Mouse (Mus musculus) hindbrain, postnatal 0 days (tissue): ENCODE measurements around the gene Angptl6. TPM values are rescaled to one million over a fixed set of nuclear protein-coding genes. Genes with fewer than 3 reads are reported as not detected.

Experiments
- ATAC-seq: fragments of 200-750 bp; cut with Nextera tagmentation; 2 replicates; pipeline ENCODE4 v1.8.0; 2017; ENCODE audit warnings: mild to moderate bottlenecking, moderate TSS enrichment, moderate library complexity
- DNase-seq: peaks from one replicate; pipeline ENCODE4 v3.0.0-alpha.2; 2015; ENCODE audit warnings: low spot score
- H3K27ac ChIP-seq: fragments of 300-500 bp; sonication (generic); 2 replicates; pipeline ENCODE4 v1.5.1; 2014; ENCODE audit warnings: mild to moderate bottlenecking
- H3K27me3 ChIP-seq: fragments of 300-500 bp; sonication (generic); 2 replicates; pipeline ENCODE4 v1.6.1; 2014; ENCODE audit warnings: low read length, mixed read lengths; ENCODE audit not compliant: insufficient read depth
- H3K36me3 ChIP-seq: fragments of 300-500 bp; sonication (generic); 2 replicates; pipeline ENCODE4 v1.6.1; 2014; ENCODE audit warnings: low read length, mixed read lengths; ENCODE audit not compliant: insufficient read depth
- H3K4me1 ChIP-seq: fragments of 300-500 bp; sonication (generic); 2 replicates; pipeline ENCODE4 v1.6.1; 2014; ENCODE audit warnings: antibody characterized with exemption, low read length, mixed read lengths; ENCODE audit not compliant: insufficient read depth
- H3K4me2 ChIP-seq: fragments of 300-500 bp; sonication (generic); 2 replicates; pipeline ENCODE4 v1.6.1; 2014; ENCODE audit warnings: low read depth, mild to moderate bottlenecking, low read length, moderate library complexity, mixed read lengths
- H3K4me3 ChIP-seq: fragments of 300-500 bp; sonication (generic); 2 replicates; pipeline ENCODE4 v1.5.1; 2014; ENCODE audit warnings: low read length
- H3K9ac ChIP-seq: fragments of 300-500 bp; sonication (generic); replicated peaks from 2 replicates; pipeline ENCODE4 v1.6.1; 2014; ENCODE audit warnings: mild to moderate bottlenecking, low read length, moderate library complexity, mixed read lengths
- H3K9me3 ChIP-seq: fragments of 300-500 bp; sonication (generic); 2 replicates; pipeline ENCODE4 v1.6.1; 2016; ENCODE audit warnings: low read length, mixed read lengths
- CTCF ChIP-seq: IDR thresholded peaks from 2 replicates; pipeline ENCODE4 v1.5.1; 2016; ENCODE audit warnings: antibody characterized with exemption, control low read depth, low read depth
- WGBS: fragments of 180-500 bp; shearing (Covaris S2); extraction: QIAGEN DNeasy Blood & Tissue Kit; methylation state at CpG from one replicate; pipeline ENCODE4 v1.1.7; 2014; 5-methylcytosine and 5-hydroxymethylcytosine counted together
- polyA plus RNA-seq: library from polyadenylated mRNA; unstranded; fragments of >200 nt; fragmentation: Nextera tagmentation; extraction: Ambion mirVana; gene quantifications from 2 replicates; pipeline ENCODE4 v1.2.1, GENCODE M21; 2015
- total RNA-seq: library from RNA; depleted of rRNA; stranded (reverse); fragments of >200 nt; gene quantifications from 2 replicates; pipeline ENCODE4 v1.2.3, GENCODE M21; 2014

Gene Angptl6
- total and polyA plus RNA-seq, 2 experiments from 2014 or later: 11.1 to 12.1 TPM

DNA sequence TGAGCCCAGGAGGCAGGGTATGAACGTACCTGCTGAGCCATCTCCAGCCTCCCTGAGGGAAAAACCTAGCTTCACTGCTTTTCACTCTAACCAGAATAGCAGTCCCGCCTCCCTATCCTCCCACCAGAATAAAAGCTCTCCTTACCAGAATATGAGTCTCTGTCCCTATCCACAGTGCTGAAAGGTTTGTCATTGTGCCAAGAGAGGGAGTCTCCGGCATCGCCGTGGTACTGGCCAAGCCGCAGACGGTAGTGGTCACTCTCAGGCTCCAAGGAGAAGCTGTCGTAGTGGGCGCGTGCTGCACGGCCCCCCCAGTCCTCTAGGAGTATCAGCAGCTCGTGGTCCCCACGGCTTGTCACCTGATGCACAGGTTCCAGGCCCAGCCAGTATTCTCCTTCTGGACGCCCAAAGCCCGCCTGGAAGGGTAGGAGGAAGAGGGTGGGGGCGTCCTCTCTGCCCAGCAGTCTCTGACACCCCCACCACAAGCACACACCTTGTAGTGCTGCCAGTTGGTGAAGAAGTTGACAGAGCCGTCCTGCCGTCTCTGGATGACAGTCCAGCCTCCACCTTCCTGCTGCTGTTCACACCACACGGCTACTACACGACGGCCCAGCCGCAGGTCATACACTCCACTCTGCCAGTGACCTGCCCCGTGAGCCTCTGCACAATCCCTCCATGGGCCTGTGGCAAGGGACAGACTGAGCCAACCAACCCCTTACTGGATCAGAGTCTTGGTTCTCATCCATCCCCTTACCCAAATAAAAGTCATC is 4.3 kb downstream of the Angptl6 start:
- Histone ChIP-seq H3K4me2 (no peak overlapping the region), H3K4me1 (no peaks in the 10 kb centered on the region), H3K36me3 (0 out of 2 replicates have a peak, but pooled peaks cover 3% of the 10 kb centered on the region), H3K27me3 (no peaks in the 10 kb centered on the region), H3K9me3 (no peaks in the 10 kb centered on the region), H3K9ac (no peak overlapping the region; the same call in 1 of the 2 replicates), H3K4me3 (no peak overlapping the region), H3K27ac (no peak overlapping the region)
- ATAC-seq (no peak), DNase-seq (peak; percentile 32)
- no peak for TF ChIP-seq CTCF
- WGBS: 70% methylated on average over 23 of the region's 23 CpGs

DNA sequence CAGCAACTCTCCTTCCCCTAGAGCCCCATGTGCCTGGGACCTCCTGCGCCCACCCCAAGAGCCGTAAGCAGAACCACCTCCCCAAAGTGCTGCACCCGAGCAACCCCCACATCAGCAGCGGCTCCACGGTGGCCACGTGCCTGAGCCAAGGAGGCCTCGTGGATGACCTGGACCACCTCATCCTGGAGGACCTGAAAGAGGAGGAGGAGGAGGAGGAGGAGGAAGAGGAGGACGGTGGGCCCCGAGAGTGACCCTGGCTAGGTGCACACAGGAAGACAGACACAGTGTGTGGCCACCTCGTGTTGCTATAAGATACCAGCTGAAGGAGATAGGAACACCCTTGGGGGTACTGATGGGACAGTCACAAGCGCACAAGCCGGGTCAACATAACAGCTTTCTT is 6.0 kb downstream of the Angptl6 start:
- H3K9ac ChIP-seq: no peak overlapping the region
- H3K9me3 ChIP-seq: no peaks in the 10 kb centered on the region
- no peak overlapping the region for H3K4me3 ChIP-seq
- no peak for TF ChIP-seq CTCF
- H3K27ac ChIP-seq: no peak overlapping the region
- 89% methylated on average over 12 of the region's 12 CpGs for WGBS
- no peak for DNase-seq
- H3K27me3 ChIP-seq: no peaks in the 10 kb centered on the region
- H3K36me3 ChIP-seq: 0 out of 2 replicates have a peak, but pooled peaks cover 3% of the 10 kb centered on the region
- no peak overlapping the region for H3K4me2 ChIP-seq
- no peaks in the 10 kb centered on the region for H3K4me1 ChIP-seq
- no peak for ATAC-seq

DNA sequence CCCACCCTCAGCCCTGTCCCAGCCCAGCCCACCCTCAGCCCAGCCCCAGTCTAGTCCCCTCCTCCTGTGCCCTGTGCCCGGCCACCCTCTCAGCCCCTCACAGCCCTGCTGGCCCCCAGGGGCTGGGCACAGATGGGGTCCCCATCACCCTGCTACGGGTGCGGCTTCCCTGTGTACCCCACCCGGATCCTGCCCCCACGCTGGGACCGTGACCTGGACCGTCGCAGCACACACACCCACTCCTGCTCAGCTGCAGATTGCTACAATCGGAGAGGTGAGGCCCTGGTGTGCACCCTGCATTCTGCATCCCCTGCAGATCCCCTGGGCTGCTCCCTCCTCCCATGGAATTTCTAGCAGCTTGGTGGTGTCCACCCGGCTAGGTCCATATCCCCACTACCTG is 6.5 kb downstream of the Angptl6 start:
- H3K4me2 ChIP-seq: no peak overlapping the region
- H3K4me1 ChIP-seq: no peaks in the 10 kb centered on the region
- H3K9me3 ChIP-seq: no peaks in the 10 kb centered on the region
- H3K27me3 ChIP-seq: no peaks in the 10 kb centered on the region
- no peak for ATAC-seq
- no peak for DNase-seq
- no peak for TF ChIP-seq CTCF
- H3K4me3 ChIP-seq: no peak overlapping the region
- no peak overlapping the region for H3K9ac ChIP-seq
- H3K36me3 ChIP-seq: 0 out of 2 replicates have a peak, but pooled peaks cover 3% of the 10 kb centered on the region
- H3K27ac ChIP-seq: no peak overlapping the region
- 90% methylated on average over 7 of the region's 10 CpGs for whole genome bisulfite sequencing

DNA sequence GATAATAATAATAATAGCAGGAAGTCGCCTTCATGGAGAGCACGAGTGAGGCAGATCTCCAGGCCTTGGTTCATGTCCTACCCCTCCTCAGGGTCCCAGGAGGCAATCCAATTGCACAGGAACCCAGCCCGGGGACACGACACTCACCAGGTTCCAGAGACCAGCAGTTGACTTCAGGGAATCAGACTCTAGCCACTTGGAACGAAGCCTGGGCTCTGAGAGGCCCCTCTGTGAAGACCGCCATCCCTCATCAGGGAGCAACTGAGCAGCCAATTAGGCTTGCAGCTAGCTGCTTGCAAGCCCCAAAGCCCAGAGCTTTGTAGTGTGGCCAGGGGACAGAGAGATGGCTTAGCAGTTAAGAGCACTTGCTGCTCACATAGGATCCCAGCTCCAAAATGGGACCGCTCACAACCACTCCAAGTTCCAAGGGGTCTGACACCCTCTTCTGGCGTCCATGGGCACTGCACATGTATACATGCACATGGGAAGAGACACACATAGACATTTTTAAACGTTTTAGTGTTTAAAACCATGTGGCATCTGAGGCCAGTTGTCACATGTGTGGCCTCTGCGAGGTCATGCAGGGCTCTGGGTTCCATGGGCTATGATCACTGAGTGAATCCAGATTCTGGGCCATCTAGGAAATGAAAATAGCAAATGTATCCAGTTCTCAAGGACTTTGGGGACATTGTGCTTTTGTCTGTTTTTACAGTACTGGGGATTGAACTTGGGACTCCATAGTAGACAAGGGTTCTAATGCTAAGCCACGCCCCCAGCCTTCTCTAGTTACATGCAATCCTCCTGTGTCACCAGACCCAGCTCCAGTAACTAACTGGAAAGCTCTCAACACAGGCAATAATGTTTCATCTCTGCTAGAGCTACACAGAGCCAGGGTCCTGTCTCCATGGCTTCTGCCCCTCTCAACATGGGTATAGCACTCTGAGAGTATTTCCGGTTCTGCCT is 9.0 kb downstream of the Angptl6 start:
- H3K36me3 ChIP-seq: 0 out of 2 replicates have a peak, but pooled peaks cover 3% of the 10 kb centered on the region
- no peak overlapping the region for H3K4me2 ChIP-seq
- no peak overlapping the region for H3K4me3 ChIP-seq
- H3K27me3 ChIP-seq: no peaks in the 10 kb centered on the region
- 73% methylated on average over 12 of the region's 12 CpGs for WGBS
- peak; percentile 40 for TF ChIP-seq CTCF
- DNase-seq (no peak), ATAC-seq (no peak)
- no peaks in the 10 kb centered on the region for H3K9me3 ChIP-seq
- H3K27ac ChIP-seq: no peak overlapping the region
- no peak overlapping the region for H3K9ac ChIP-seq
- no peaks in the 10 kb centered on the region for H3K4me1 ChIP-seq

DNA sequence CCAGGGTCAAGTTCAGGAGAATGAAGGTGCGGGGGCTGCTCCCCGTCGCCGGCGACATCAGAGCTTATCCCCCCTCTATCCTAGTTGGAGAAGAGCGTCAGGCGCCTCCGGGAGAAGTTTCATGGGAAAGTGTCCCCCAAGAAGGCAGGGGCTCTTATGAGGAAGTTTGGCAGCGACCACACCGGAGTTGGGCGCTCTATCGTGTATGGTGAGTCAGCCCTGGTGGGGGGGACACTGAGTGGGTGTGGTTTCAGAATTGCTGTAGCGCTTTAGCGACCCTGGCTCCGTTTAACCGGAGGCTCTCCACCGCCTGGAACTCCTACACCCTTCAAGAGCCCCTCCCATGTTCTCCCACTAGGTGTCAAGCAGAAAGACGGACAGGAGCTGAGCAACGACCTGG is 10.3 kb downstream of the Angptl6 start:
- Histone ChIP-seq H3K4me3 (peak overlapping the region; percentile 41), H3K27me3 (no peaks in the 10 kb centered on the region), H3K27ac (no peak overlapping the region), H3K9me3 (no peaks in the 10 kb centered on the region), H3K9ac (peak overlapping the region; percentile 52), H3K36me3 (0 out of 2 replicates have a peak, but pooled peaks cover 1% of the 10 kb centered on the region), H3K4me2 (peak overlapping the region; percentile 63), H3K4me1 (no peaks in the 10 kb centered on the region)
- 11% methylated on average over 19 of the region's 19 CpGs for WGBS
- TF ChIP-seq CTCF: no peak
- DNase-seq (no peak), ATAC-seq (no peak)

DNA sequence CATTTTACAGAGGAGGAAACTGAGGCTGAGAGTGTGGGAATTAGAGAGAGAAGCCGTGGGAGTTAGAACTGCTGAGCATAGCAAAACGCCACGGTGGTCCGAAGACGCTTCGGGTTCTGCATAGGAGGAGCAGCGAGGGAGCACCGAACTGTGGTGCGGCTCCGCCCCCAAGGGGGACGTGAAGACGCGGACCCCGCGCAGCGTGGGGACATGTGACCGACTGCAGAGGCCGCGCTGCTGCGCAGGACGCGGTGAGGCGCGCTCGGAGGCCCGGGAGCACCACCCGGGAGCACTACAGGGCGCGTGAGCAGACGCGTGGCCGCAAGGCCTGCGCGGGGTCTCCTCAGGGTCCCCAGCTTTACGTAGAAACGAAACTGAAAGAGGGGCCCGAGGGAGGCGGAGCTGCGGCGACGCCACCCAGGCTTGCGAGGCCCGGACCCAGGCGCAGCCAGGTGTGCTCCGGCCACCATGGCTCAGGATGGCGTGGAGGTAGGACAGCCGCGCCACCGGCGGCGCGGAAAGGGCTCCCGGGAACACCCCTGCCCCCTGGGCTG is 11.0 kb downstream of the Angptl6 start, which contains the start of gene A230050P20Rik:
A230050P20Rik (plus strand) TSS at position 195 of the 554 bp plus-strand sequence.
- ATAC-seq (peak; percentile 81), DNase-seq (peak; percentile 76)
- TF ChIP-seq CTCF: no peak
- peak within 1 kb of the TSS; percentile 52 for H3K9ac ChIP-seq
- H3K4me2 ChIP-seq: peak within 1 kb of the TSS; percentile 63
- no peak within 1 kb of the TSS for H3K27ac ChIP-seq
- H3K4me3 ChIP-seq: peak within 1 kb of the TSS; percentile 41
- no peaks in the 10 kb centered on the region for H3K9me3 ChIP-seq
- no peaks in the 10 kb centered on the region for H3K27me3 ChIP-seq
- no peaks in the 10 kb centered on the region for H3K4me1 ChIP-seq
- H3K36me3 ChIP-seq: no peaks in the 10 kb centered on the region
- 9% methylated on average over 53 of the region's 53 CpGs for WGBS
